Mouse (Mus musculus): Measurements from ENCODE around the gene Txndc12.

GRCm38 (mm10) chr4:108798083-108798830, 36.1 kb upstream of the Txndc12 start:
- TF ChIP-seq MAX (IDR thresholded peaks at IDR 0.05; ENCODE audit: low read depth) = no peak
- no peak for TF ChIP-seq POLR2A (IDR thresholded peaks at IDR 0.05; ENCODE audit: insufficient read length, low read depth)
- TF ChIP-seq USF1 (IDR thresholded peaks at IDR 0.05; ENCODE audit: low read depth) = no peak
- TF ChIP-seq TCF3 (IDR thresholded peaks at IDR 0.05; ENCODE audit: insufficient read length, low read depth) = no peak
- TF ChIP-seq TCF12 (IDR thresholded peaks at IDR 0.05; ENCODE audit: insufficient read depth, poor library complexity, severe bottlenecking) = no peak

All from myocyte (in vitro differentiated cells).